Mouse (Mus musculus): Measurements from ENCODE around the gene Cenpl.

DNA sequence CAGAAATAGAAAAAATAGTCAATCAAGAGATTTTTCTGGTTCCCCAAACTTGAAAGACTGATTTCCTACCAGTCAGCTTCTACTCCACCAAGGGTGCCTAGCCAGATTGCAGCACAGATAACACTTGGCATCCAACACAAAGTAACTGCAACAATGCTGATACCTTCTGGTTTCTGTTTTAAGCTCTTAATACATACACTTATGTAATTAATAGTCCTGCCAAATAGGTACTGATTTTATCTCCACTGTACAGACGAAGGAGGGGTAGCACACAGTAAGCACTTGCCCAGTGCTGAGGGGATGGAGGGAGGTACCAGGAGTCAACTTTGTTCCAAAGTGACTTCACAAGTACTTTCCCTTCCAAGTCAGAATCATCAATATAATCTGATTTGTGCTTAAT is 33.3 kb downstream of the Cenpl start:
- TF ChIP-seq CTCF (IDR thresholded peaks at IDR 0.05; ENCODE audit: extremely low read depth, insufficient read depth, low read length) (no peak), POLR2A (IDR thresholded peaks at IDR 0.05; ENCODE audit: extremely low read depth, insufficient read depth, low read length) (no peak)
